Mouse (Mus musculus) midbrain, embryonic 13.5 days (tissue): ENCODE measurements at regions not wholly inside any gene's neighbourhood (a gene's known extent, or its start where the extent isn't known, plus 50 kb on each side); places are given as distances from the start of the nearest gene placed in this dataset.
"Not testable (repeated sequence)": the region's sequence is repeated elsewhere in the genome, so short reads cannot be mapped to it uniquely, and the experiment has no call there.

Source experiments
- ATAC-seq: fragments of 200-750 bp; cut with Nextera tagmentation; 2 replicates; pipeline ENCODE4 v1.8.0; 2017; ENCODE audit warnings: mild to moderate bottlenecking, moderate TSS enrichment, moderate library complexity
- H3K27ac ChIP-seq: fragments of 300-500 bp; sonication (generic); 2 replicates; pipeline ENCODE4 v1.5.1; 2015; ENCODE audit warnings: inconsistent platforms, mild to moderate bottlenecking, moderate library complexity
- H3K27me3 ChIP-seq: fragments of 300-500 bp; sonication (generic); 2 replicates; pipeline ENCODE4 v1.6.1; 2015; ENCODE audit warnings: mild to moderate bottlenecking, inconsistent platforms
- H3K36me3 ChIP-seq: fragments of 300-500 bp; sonication (generic); 2 replicates; pipeline ENCODE4 v1.6.1; 2015; ENCODE audit warnings: mild to moderate bottlenecking, inconsistent platforms
- H3K4me1 ChIP-seq: fragments of 300-500 bp; sonication (generic); replicated peaks from 2 replicates; pipeline ENCODE4 v1.6.1; 2015; ENCODE audit warnings: inconsistent platforms
- H3K4me2 ChIP-seq: fragments of 300-500 bp; sonication (generic); replicated peaks from 2 replicates; pipeline ENCODE4 v1.6.1; 2015; ENCODE audit warnings: moderate library complexity, mild to moderate bottlenecking, inconsistent platforms
- H3K4me3 ChIP-seq: fragments of 300-500 bp; sonication (generic); replicated peaks from 2 replicates; pipeline ENCODE4 v1.5.1; 2015; ENCODE audit warnings: mild to moderate bottlenecking, inconsistent platforms
- H3K9ac ChIP-seq: fragments of 300-500 bp; sonication (generic); replicated peaks from 2 replicates; pipeline ENCODE4 v1.6.1; 2015; ENCODE audit warnings: mild to moderate bottlenecking, inconsistent platforms
- H3K9me3 ChIP-seq: fragments of 300-500 bp; sonication (generic); 2 replicates; pipeline ENCODE4 v1.6.1; 2016; ENCODE audit warnings: mild to moderate bottlenecking, inconsistent platforms
- WGBS: fragments of 180-500 bp; shearing (Covaris S2); methylation state at CpG from one replicate; pipeline ENCODE4 v1.1.7; 2015; 5-methylcytosine and 5-hydroxymethylcytosine counted together

GRCm38 (mm10) chr8:109324241-109324640 is 169.6 kb upstream of the Pmfbp1 start:
- Histone ChIP-seq H3K27ac (0 out of 2 replicates have a peak overlapping the region, but pooled peaks have one; percentile 1), H3K36me3 (no peaks in the 10 kb centered on the region), H3K4me3 (no peak overlapping the region), H3K27me3 (no peaks in the 10 kb centered on the region), H3K4me1 (peaks cover 13% of the 10 kb centered on the region), H3K9me3 (no peaks in the 10 kb centered on the region), H3K4me2 (no peak overlapping the region), H3K9ac (no peak overlapping the region)
- WGBS: 78% methylated on average over 9 of the region's 9 CpGs
- ATAC-seq: no peak

GRCm38 (mm10) chr8:109336203-109336602 is 157.6 kb upstream of the Pmfbp1 start:
- H3K4me3 ChIP-seq: no peak overlapping the region
- no peaks in the 10 kb centered on the region for H3K9me3 ChIP-seq
- WGBS: 38% methylated on average over 7 of the region's 7 CpGs
- no peak overlapping the region for H3K9ac ChIP-seq
- H3K27ac ChIP-seq: peak overlapping the region; percentile 69
- no peaks in the 10 kb centered on the region for H3K27me3 ChIP-seq
- no peaks in the 10 kb centered on the region for H3K36me3 ChIP-seq
- peaks cover 30% of the 10 kb centered on the region for H3K4me1 ChIP-seq
- no peak overlapping the region for H3K4me2 ChIP-seq
- ATAC-seq: peak; percentile 45

- Histone ChIP-seq H3K4me2 (peak overlapping the region; percentile 39), H3K36me3 (no peaks in the 10 kb centered on the region), H3K9ac (0 out of 2 replicates have a peak overlapping the region, but pooled peaks have one; percentile 19), H3K27ac (peak overlapping the region; percentile 67), H3K4me3 (no peak overlapping the region), H3K27me3 (no peaks in the 10 kb centered on the region), H3K9me3 (no peaks in the 10 kb centered on the region), H3K4me1 (peaks cover 30% of the 10 kb centered on the region)
- WGBS: 26% methylated on average over 14 of the region's 14 CpGs
- ATAC-seq: no peak
These were observed 155.5 kb upstream of the Pmfbp1 start for GRCm38 (mm10) chr8:109338220-109338835.

- H3K9me3 ChIP-seq, H3K27ac ChIP-seq, H3K9ac ChIP-seq, H3K4me3 ChIP-seq, H3K27me3 ChIP-seq, ATAC-seq, H3K4me2 ChIP-seq, H3K36me3 ChIP-seq: not testable (repeated sequence)
- 95% methylated on average over 21 of the region's 21 CpGs for WGBS
- peaks cover 29% of the 10 kb centered on the region for H3K4me1 ChIP-seq
These were observed 153.2 kb upstream of the Pmfbp1 start for GRCm38 (mm10) chr8:109340647-109341046.

DNA sequence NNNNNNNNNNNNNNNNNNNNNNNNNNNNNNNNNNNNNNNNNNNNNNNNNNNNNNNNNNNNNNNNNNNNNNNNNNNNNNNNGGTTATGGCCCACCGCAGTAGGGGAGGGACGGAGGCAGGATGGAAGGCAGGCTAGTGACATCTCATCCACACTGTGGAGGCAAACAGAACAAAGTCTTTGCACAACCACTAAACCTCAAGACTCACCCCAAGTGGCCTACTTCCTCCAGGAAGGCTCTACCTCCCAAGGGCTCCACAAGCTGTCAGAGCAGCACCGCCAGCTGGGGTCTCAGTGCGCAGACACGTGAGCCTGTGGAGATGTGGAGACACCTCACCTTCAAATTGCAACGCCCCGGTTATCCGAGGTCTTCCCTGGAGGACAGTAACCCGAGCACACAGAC is 138.7 kb upstream of the Pmfbp1 start:
- peaks cover 54% of the 10 kb centered on the region for H3K4me1 ChIP-seq
- H3K36me3 ChIP-seq: no peaks in the 10 kb centered on the region
- no peak for ATAC-seq
- no peak overlapping the region for H3K4me2 ChIP-seq
- H3K4me3 ChIP-seq: no peak overlapping the region
- H3K27ac ChIP-seq: no peak overlapping the region
- H3K9ac ChIP-seq: no peak overlapping the region
- no peaks in the 10 kb centered on the region for H3K9me3 ChIP-seq
- WGBS: 91% methylated on average over 9 of the region's 9 CpGs
- no peaks in the 10 kb centered on the region for H3K27me3 ChIP-seq

GRCm38 (mm10) chr8:109359396-109360051 is 134.3 kb upstream of the Pmfbp1 start:
- H3K27ac ChIP-seq: peak overlapping the region; percentile 98
- no peaks in the 10 kb centered on the region for H3K36me3 ChIP-seq
- ATAC-seq: peak; percentile 64
- H3K4me1 ChIP-seq: peaks cover 47% of the 10 kb centered on the region
- peak overlapping the region; percentile 58 for H3K4me2 ChIP-seq
- no peaks in the 10 kb centered on the region for H3K27me3 ChIP-seq
- H3K4me3 ChIP-seq: 0 out of 2 replicates have a peak overlapping the region, but pooled peaks have one; percentile 11
- peak overlapping the region; percentile 57 for H3K9ac ChIP-seq
- 3% methylated on average over 16 of the region's 16 CpGs for WGBS
- H3K9me3 ChIP-seq: no peaks in the 10 kb centered on the region

GRCm38 (mm10) chr8:109360081-109360715 is 133.6 kb upstream of the Pmfbp1 start:
- ATAC-seq: peak; percentile 78
- no peak overlapping the region for H3K4me3 ChIP-seq
- H3K9me3 ChIP-seq: no peaks in the 10 kb centered on the region
- WGBS: 6% methylated on average over 14 of the region's 14 CpGs
- peak overlapping the region; percentile 58 for H3K4me2 ChIP-seq
- no peaks in the 10 kb centered on the region for H3K27me3 ChIP-seq
- peak overlapping the region; percentile 98 for H3K27ac ChIP-seq
- peak overlapping the region; percentile 73 for H3K9ac ChIP-seq
- no peaks in the 10 kb centered on the region for H3K36me3 ChIP-seq
- peaks cover 47% of the 10 kb centered on the region for H3K4me1 ChIP-seq

GRCm38 (mm10) chr8:109360904-109361303 is 132.9 kb upstream of the Pmfbp1 start:
- ATAC-seq: peak; percentile 75
- Histone ChIP-seq H3K27ac (peak overlapping the region; percentile 98), H3K36me3 (no peaks in the 10 kb centered on the region), H3K4me2 (peak overlapping the region; percentile 58), H3K4me1 (peaks cover 47% of the 10 kb centered on the region), H3K27me3 (no peaks in the 10 kb centered on the region), H3K9ac (peak overlapping the region; percentile 73), H3K4me3 (peak overlapping the region; percentile 30), H3K9me3 (no peaks in the 10 kb centered on the region)
- WGBS: 1% methylated on average over 16 of the region's 16 CpGs

DNA sequence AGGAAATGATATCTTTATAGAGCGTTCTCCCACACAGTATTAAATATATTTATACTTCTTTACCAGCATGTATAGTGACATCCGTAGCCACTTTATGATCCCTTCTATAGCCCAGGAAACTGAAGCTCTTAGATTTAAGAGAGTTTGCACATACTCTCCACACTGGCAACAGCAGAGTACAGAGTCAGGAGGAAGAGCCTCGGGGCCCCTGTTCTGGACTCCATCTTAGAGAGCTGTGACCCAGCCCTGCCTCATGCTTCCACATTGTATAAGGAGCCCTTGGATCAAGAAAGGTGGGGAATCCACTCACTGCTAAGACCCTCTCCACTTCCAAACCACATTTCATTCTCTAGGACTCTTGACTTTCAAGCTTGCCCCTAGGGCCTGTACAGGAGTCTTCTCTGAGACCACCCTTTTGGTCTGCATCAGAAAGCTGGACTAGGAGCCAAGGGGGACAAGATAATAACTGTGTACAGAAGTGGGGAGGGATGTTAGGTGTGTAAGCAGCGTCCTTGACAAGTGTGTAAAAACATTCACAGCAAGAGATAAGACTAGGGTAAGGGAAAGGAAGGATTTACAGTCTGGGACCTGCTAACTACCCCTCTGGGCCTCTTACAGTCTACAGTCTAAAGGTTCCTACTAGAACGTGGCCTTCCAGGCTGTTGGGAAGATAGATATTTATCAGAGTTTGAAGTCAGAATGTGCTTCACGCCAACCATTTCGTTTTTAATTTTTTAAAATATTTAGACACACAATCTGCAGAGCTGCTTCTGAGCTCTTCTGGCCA is 132.1 kb upstream of the Pmfbp1 start:
- Histone ChIP-seq H3K4me3 (no peak overlapping the region), H3K27ac (peak overlapping the region; percentile 98), H3K27me3 (no peaks in the 10 kb centered on the region), H3K4me1 (peaks cover 47% of the 10 kb centered on the region), H3K9me3 (no peaks in the 10 kb centered on the region), H3K9ac (no peak overlapping the region), H3K36me3 (no peaks in the 10 kb centered on the region), H3K4me2 (0 out of 2 replicates have a peak overlapping the region, but pooled peaks have one; percentile 58)
- 83% methylated on average over 7 of the region's 7 CpGs for WGBS
- ATAC-seq: no peak

DNA sequence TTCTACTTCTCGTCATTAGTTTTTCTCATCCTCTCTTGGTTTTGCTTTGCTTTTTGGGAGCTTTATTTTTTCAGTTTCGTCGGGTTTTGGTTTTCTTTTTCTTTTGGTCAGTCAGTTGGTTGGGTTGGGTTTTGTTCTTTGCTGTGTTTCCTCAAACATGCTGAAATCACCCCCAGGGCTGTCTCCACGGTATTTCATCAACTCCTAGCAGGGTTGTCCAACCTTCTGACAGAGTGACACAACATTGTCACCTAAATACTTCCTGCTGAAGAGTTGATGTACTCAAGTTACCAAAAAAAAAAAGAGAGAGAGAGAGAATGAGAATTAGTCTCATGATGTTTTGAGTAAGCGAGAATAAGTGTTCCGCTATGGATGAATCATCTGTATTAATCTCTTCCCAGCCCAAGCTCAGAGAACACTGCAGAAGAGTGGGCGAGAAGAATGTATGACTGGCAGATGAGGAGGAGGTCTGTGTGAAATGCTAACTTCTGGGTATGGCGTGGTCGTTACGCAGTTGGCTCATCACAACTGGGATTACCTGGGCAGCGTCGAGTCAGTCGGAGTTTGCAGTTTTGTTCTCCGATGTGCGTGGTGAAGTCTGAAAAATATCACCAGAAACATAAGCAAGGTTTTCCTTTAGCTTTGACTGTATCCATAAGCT is 130.5 kb upstream of the Pmfbp1 start:
- 95% methylated on average over 15 of the region's 15 CpGs for WGBS
- Histone ChIP-seq H3K36me3 (no peaks in the 10 kb centered on the region), H3K9me3 (no peaks in the 10 kb centered on the region), H3K4me3 (no peak overlapping the region), H3K4me2 (no peak overlapping the region), H3K4me1 (peaks cover 43% of the 10 kb centered on the region), H3K27me3 (no peaks in the 10 kb centered on the region), H3K9ac (no peak overlapping the region), H3K27ac (0 out of 2 replicates have a peak overlapping the region, but pooled peaks have one; percentile 98)
- ATAC-seq: no peak

GRCm38 (mm10) chr8:109373977-109374376 is 119.8 kb upstream of the Pmfbp1 start:
- Histone ChIP-seq H3K27me3 (no peaks in the 10 kb centered on the region), H3K9ac (no peak overlapping the region), H3K4me1 (no peaks in the 10 kb centered on the region), H3K9me3 (no peaks in the 10 kb centered on the region), H3K4me3 (no peak overlapping the region), H3K27ac (no peak overlapping the region), H3K4me2 (no peak overlapping the region), H3K36me3 (no peaks in the 10 kb centered on the region)
- WGBS: 71% methylated on average over 2 of the region's 2 CpGs
- no peak for ATAC-seq
